Mouse (Mus musculus): ENCODE data around the gene Rnf32. TPM values are rescaled to one million over a fixed set of nuclear protein-coding genes. Genes with fewer than 3 reads are reported as not detected.

Rnf32 gene
- polyA plus RNA-seq, 1 experiment from 2014 or later: 9.6 TPM

DNA sequence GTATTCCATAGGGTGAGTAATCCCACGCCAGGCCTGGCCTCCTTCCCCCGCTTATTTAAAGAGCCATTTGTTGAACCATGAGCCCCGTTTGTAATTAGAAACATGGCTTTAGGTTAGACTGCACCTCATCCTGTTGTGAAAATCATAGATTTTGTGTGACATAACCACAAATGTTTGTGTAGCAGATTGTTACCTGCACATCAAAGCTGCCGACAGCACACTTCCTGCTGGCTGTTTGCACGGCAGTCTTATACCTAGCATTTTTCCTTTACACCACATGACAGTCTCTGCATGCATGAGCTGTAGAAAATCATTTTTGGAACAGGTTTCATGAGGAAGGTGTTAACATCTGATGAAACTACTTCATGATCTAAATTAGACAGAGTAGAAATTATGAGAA lies 9.9 kb downstream of the Rnf32 start:
- WGBS: 89% methylated on average over 5 of the region's 5 CpGs
- no peak for ATAC-seq (ENCODE audit: low FRiP score, low read depth)
- Histone ChIP-seq H3K4me3 (no peak overlapping the region), H3K27me3 (no peaks in the 10 kb centered on the region), H3K9ac (replicated peaks) (no peak overlapping the region), H3K9me3 (no peaks in the 10 kb centered on the region), H3K36me3 (no peaks in the 10 kb centered on the region), H3K4me2 (replicated peaks) (no peak overlapping the region), H3K27ac (replicated peaks) (no peak overlapping the region), H3K4me1 (no peaks in the 10 kb centered on the region)

DNA sequence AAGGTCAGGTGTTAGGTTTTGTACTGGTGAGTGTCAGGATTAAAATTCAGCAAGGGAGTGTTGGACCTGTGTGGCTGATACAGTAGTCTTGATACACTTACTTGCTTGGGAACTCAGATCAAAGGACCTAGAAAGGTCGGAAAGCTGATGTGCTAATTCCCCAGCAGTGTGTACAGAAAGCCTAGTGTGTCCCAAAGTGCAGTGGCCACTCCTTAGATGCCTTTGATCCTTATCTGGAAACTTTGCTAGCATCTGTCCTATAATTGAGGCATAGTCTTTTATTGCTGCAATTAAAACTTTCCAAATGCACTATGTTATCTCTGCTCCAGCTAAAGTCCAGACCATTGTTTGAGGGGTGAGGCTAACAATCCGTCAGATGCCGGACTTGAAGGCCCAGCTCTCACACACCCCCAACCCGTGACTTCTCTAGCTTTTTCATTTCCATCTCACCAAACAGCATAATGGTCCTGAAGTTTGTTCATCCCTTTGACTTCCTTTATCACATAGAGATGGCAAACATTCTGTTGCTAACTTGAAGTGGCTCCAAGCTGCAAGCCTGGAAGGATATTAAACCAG lies 16.3 kb downstream of the Rnf32 start:
- no peaks in the 10 kb centered on the region for H3K36me3 ChIP-seq
- H3K27ac ChIP-seq (replicated peaks): no peak overlapping the region
- H3K9me3 ChIP-seq: no peaks in the 10 kb centered on the region
- no peak overlapping the region for H3K9ac ChIP-seq (replicated peaks)
- H3K4me2 ChIP-seq (replicated peaks): no peak overlapping the region
- no peaks in the 10 kb centered on the region for H3K27me3 ChIP-seq
- no peak overlapping the region for H3K4me3 ChIP-seq
- H3K4me1 ChIP-seq: no peaks in the 10 kb centered on the region
- no peak for ATAC-seq (ENCODE audit: low FRiP score, low read depth)
- WGBS: 56% methylated on average over 4 of the region's 4 CpGs

DNA sequence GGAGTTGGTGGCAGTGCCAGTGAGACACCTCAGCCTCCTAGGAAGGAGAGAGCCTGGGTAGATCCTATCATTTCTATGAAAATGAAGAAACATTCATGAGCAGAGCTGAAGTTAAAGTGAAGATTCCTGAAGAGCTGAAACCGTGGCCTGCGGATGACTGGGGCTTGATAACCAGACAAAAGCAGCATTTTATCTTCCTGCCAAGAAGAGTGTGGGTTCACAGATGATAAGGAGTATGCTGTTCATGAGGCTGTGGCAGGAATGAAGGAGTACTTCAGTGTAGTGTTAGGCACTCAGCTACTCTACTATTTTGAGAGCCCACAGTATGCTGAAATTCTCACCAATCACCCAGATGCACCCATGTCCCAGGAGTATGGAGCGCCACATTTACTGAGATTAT lies 22.2 kb downstream of the Rnf32 start:
- Histone ChIP-seq H3K4me3 (no peak overlapping the region), H3K9me3 (no peaks in the 10 kb centered on the region), H3K9ac (replicated peaks) (no peak overlapping the region), H3K4me2 (replicated peaks) (no peak overlapping the region), H3K27ac (replicated peaks) (no peak overlapping the region), H3K27me3 (no peaks in the 10 kb centered on the region), H3K4me1 (no peaks in the 10 kb centered on the region), H3K36me3 (no peaks in the 10 kb centered on the region)
- WGBS: 88% methylated on average over 3 of the region's 3 CpGs
- no peak for ATAC-seq (ENCODE audit: low FRiP score, low read depth)

DNA sequence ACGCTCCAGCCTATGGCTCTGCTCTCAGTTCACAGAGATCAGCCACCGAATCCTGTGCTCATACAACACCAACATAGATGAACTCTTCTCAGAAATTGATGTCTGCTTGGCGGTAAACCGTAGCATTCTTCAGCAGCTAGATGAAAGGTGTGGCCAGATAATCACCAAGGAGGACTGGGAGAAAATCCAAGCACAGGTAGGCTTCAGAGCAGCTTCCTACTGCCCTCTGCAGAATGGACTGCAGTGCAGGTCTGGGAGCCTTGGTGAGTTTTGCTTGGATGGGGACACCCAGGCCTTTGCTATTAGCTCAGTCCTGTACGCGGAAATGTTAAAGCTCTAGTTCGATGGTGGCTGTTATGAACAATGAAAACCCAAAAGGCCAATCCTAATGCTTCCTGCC lies 28.3 kb downstream of the Rnf32 start:
- Histone ChIP-seq H3K4me1 (no peaks in the 10 kb centered on the region), H3K27me3 (no peaks in the 10 kb centered on the region), H3K27ac (replicated peaks) (no peak overlapping the region), H3K4me3 (no peak overlapping the region), H3K4me2 (replicated peaks) (no peak overlapping the region), H3K9ac (replicated peaks) (no peak overlapping the region), H3K36me3 (no peaks in the 10 kb centered on the region), H3K9me3 (no peaks in the 10 kb centered on the region)
- WGBS: 94% methylated on average over 7 of the region's 7 CpGs
- ATAC-seq (ENCODE audit: low FRiP score, low read depth): no peak

DNA sequence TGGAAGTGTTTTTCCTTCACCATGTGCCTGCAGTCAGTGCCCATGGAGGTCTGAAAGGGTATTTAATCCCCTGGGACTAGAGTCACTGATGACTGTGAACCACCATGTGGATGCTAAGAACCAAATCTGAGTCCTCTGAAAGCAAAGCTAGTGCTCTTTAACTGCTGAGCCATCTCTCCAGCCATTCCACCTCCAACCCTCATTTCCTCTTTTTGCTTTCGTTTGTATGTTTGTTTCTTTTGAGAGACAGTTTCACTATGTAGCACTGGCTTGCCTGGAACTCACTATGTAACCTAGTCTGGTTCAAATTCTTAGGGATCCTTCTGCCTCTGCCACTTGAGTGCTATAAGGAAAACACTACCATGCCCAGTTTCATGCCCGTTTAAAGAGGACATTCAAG lies 34.7 kb downstream of the Rnf32 start:
- H3K4me1 ChIP-seq: no peaks in the 10 kb centered on the region
- WGBS: 81% methylated on average over 2 of the region's 2 CpGs
- no peaks in the 10 kb centered on the region for H3K36me3 ChIP-seq

GRCm38 (mm10) chr5:29238379-29238778 lies 42.6 kb downstream of the Rnf32 start:
- no peak overlapping the region for H3K4me3 ChIP-seq
- no peaks in the 10 kb centered on the region for H3K36me3 ChIP-seq
- no peaks in the 10 kb centered on the region for H3K27me3 ChIP-seq
- no peak overlapping the region for H3K27ac ChIP-seq (replicated peaks)
- no peaks in the 10 kb centered on the region for H3K4me1 ChIP-seq
- ATAC-seq (ENCODE audit: low FRiP score, low read depth): no peak
- H3K4me2 ChIP-seq (replicated peaks): no peak overlapping the region
- no peak overlapping the region for H3K9ac ChIP-seq (replicated peaks)
- no peaks in the 10 kb centered on the region for H3K9me3 ChIP-seq

More for the DNA sequence above, 34.7 kb downstream of the Rnf32 start:
- H3K27me3 ChIP-seq: no peaks in the 10 kb centered on the region
- no peak for ATAC-seq (ENCODE audit: low FRiP score, low read depth)
- H3K9ac ChIP-seq (replicated peaks): no peak overlapping the region
- no peak overlapping the region for H3K27ac ChIP-seq (replicated peaks)
- no peaks in the 10 kb centered on the region for H3K9me3 ChIP-seq
- H3K4me3 ChIP-seq: no peak overlapping the region
- H3K4me2 ChIP-seq (replicated peaks): no peak overlapping the region

DNA sequence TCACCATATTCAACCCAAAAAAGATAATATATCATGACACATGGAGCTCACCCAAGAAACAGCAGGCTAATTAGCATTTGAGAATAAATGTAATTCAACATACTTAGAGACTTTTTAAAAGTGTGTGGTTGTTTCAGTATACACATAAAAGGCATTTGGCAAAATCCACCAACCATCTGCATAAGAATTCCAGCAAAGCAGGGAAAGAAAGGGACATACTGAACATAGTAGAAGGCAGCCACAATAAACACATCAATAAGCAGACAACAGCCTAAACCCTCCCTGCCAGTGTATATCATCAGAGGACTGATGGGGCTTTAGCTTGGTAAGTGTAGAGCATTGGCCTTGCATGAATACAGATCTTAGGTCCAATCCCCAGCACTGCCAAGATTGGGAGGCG lies 49.0 kb downstream of the Rnf32 start:
- Histone ChIP-seq H3K9me3 (no peaks in the 10 kb centered on the region), H3K27me3 (no peaks in the 10 kb centered on the region), H3K36me3 (no peaks in the 10 kb centered on the region), H3K4me1 (no peaks in the 10 kb centered on the region), H3K4me2 (replicated peaks) (no peak overlapping the region), H3K4me3 (no peak overlapping the region), H3K9ac (replicated peaks) (no peak overlapping the region), H3K27ac (replicated peaks) (no peak overlapping the region)
- WGBS: no CpG with 5 or more reads among the region's 1 CpGs
- no peak for ATAC-seq (ENCODE audit: low FRiP score, low read depth)

- Histone ChIP-seq H3K27me3 (peaks cover 4% of the 10 kb centered on the region; the same call in 1 of the 2 replicates), H3K27ac (replicated peaks) (peak overlapping the region; percentile 64), H3K9ac (replicated peaks) (no peak overlapping the region), H3K4me1 (peaks cover 16% of the 10 kb centered on the region), H3K4me2 (replicated peaks) (peak overlapping the region; percentile 23; the same call in 1 of the 2 replicates), H3K4me3 (no peak overlapping the region), H3K9me3 (no peaks in the 10 kb centered on the region), H3K36me3 (no peaks in the 10 kb centered on the region)
- WGBS: 5% methylated on average over 8 of the region's 8 CpGs
- peak; percentile 93 for ATAC-seq (ENCODE audit: low FRiP score, low read depth)
Observed at GRCm38 (mm10) chr5:29250795-29251495, 55.2 kb downstream of the Rnf32 start.

DNA sequence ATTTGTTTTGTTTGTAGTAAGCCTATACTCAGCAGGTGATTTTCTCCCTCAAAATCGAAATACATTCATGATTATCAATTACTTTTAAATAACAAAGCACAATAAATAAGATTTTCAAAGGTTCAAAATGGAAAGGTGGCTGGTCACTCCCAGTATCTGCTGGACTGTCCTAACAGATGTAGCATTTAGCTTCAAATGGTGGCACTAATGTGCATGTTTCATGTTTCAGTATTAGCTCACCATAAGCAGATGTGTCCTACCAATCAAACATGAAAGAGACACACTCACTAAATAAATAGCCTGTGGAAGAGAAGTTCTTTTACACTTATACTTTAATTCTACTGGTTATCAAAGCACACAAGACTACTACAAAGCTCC lies 55.7 kb downstream of the Rnf32 start:
- 34% methylated on average over 1 of the region's 1 CpGs for WGBS
- no peak overlapping the region for H3K4me2 ChIP-seq (replicated peaks)
- peak overlapping the region; percentile 43 for H3K27ac ChIP-seq (replicated peaks)
- H3K27me3 ChIP-seq: peaks cover 4% of the 10 kb centered on the region; the same call in 1 of the 2 replicates
- no peak overlapping the region for H3K9ac ChIP-seq (replicated peaks)
- H3K4me1 ChIP-seq: peaks cover 16% of the 10 kb centered on the region
- ATAC-seq (ENCODE audit: low FRiP score, low read depth): no peak
- H3K4me3 ChIP-seq: no peak overlapping the region
- H3K36me3 ChIP-seq: no peaks in the 10 kb centered on the region
- H3K9me3 ChIP-seq: no peaks in the 10 kb centered on the region

- H3K4me3 ChIP-seq: no peak overlapping the region
- H3K36me3 ChIP-seq: no peaks in the 10 kb centered on the region
- peaks cover 4% of the 10 kb centered on the region; the same call in 1 of the 2 replicates for H3K27me3 ChIP-seq
- ATAC-seq (ENCODE audit: low FRiP score, low read depth): no peak
- H3K9ac ChIP-seq (replicated peaks): no peak overlapping the region
- peaks cover 16% of the 10 kb centered on the region for H3K4me1 ChIP-seq
- H3K4me2 ChIP-seq (replicated peaks): no peak overlapping the region
- 17% methylated on average over 2 of the region's 2 CpGs for WGBS
- H3K27ac ChIP-seq (replicated peaks): no peak overlapping the region
- H3K9me3 ChIP-seq: no peaks in the 10 kb centered on the region
Observed at GRCm38 (mm10) chr5:29253876-29254275, 58.1 kb downstream of the Rnf32 start.

- H3K27ac ChIP-seq (replicated peaks): no peak overlapping the region
Observed at GRCm38 (mm10) chr5:29270879-29271278, 75.1 kb downstream of the Rnf32 start.

GRCm38 (mm10) chr5:29273426-29273825 lies 77.6 kb downstream of the Rnf32 start:
- H3K9me3 ChIP-seq: no peaks in the 10 kb centered on the region
- WGBS: 77% methylated on average over 2 of the region's 2 CpGs
- no peak overlapping the region for H3K4me3 ChIP-seq
- peaks cover 3% of the 10 kb centered on the region; the same call in 1 of the 2 replicates for H3K4me1 ChIP-seq
- no peaks in the 10 kb centered on the region for H3K36me3 ChIP-seq
- H3K4me2 ChIP-seq (replicated peaks): no peak overlapping the region
- ATAC-seq (ENCODE audit: low FRiP score, low read depth): no peak
- no peaks in the 10 kb centered on the region for H3K27me3 ChIP-seq
- H3K9ac ChIP-seq (replicated peaks): no peak overlapping the region
- no peak overlapping the region for H3K27ac ChIP-seq (replicated peaks)

More at GRCm38 (mm10) chr5:29270879-29271278, 75.1 kb downstream of the Rnf32 start:
- 56% methylated on average over 4 of the region's 4 CpGs for WGBS
- Histone ChIP-seq H3K27me3 (no peaks in the 10 kb centered on the region), H3K9me3 (no peaks in the 10 kb centered on the region), H3K4me3 (no peak overlapping the region), H3K4me2 (replicated peaks) (no peak overlapping the region), H3K9ac (replicated peaks) (no peak overlapping the region), H3K4me1 (no peaks in the 10 kb centered on the region), H3K36me3 (no peaks in the 10 kb centered on the region)
- ATAC-seq (ENCODE audit: low FRiP score, low read depth): no peak

GRCm38 (mm10) chr5:29274746-29275145 lies 79.0 kb downstream of the Rnf32 start:
- no peak for ATAC-seq (ENCODE audit: low FRiP score, low read depth)
- H3K9me3 ChIP-seq: no peaks in the 10 kb centered on the region

More at GRCm38 (mm10) chr5:29274746-29275145, 79.0 kb downstream of the Rnf32 start:
- Histone ChIP-seq H3K27ac (replicated peaks) (no peak overlapping the region), H3K4me1 (peaks cover 3% of the 10 kb centered on the region; the same call in 1 of the 2 replicates), H3K4me2 (replicated peaks) (no peak overlapping the region), H3K36me3 (no peaks in the 10 kb centered on the region), H3K27me3 (no peaks in the 10 kb centered on the region), H3K4me3 (no peak overlapping the region), H3K9ac (replicated peaks) (no peak overlapping the region)

Measured in midbrain, embryonic 12.5 days (tissue).